Mouse (Mus musculus) macrophage (primary cell): ENCODE data around the gene Ube2n. TPM values are rescaled to one million over a fixed set of nuclear protein-coding genes. Genes with fewer than 3 reads are reported as not detected.

ENCODE experiments used
- H3K27ac ChIP-seq: fragments of 350-480 bp; formaldehyde crosslinking; 2 replicates; pipeline ENCODE4 v1.9.0; 2021
- H3K36me3 ChIP-seq: fragments of 350-480 bp; formaldehyde crosslinking; 2 replicates; pipeline ENCODE4 v1.9.0; 2021; ENCODE audit errors: inconsistent target
- H3K4me3 ChIP-seq: fragments of 350-480 bp; formaldehyde crosslinking; 2 replicates; pipeline ENCODE4 v1.9.0; 2021; ENCODE audit errors: inconsistent target
- H3K79me2 ChIP-seq: fragments of 350-480 bp; formaldehyde crosslinking; 2 replicates; pipeline ENCODE4 v1.9.0; 2021; ENCODE audit errors: inconsistent target
- WGBS: methylation state at CpG from one replicate; pipeline ENCODE4 v1.1.7; 2026; ENCODE audit warnings: inconsistent platforms; ENCODE audit not compliant: missing documents; 5-methylcytosine and 5-hydroxymethylcytosine counted together
- polyA plus RNA-seq: library from polyadenylated mRNA; stranded (reverse); fragments of 250-400 nt; gene quantifications from 3 replicates; pipeline ENCODE4 v1.2.4, GENCODE M21; 2018; ENCODE audit warnings: inconsistent platforms

Gene Ube2n
- polyA plus RNA-seq, 1 experiment from 2014 or later, result 234 TPM

DNA sequence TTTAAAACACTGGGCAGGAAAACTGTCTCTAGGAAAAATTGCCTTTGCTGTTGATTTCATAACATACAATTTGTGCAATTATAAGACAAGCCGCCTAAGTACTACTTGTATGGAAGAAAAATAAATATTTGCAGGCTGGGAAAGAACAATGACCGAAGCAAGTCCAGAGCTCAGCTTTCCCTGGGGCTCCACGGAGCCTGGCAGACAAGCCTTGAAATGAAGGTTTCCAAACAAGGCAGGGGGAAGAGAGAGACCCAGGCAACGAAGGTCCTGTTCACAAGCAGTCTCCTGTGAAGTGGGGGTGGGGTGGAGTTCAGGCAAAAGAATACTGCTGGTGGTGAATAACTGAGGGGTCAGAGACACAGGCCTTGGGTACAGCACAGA lies 62.6 kb downstream of the Ube2n start:
- Histone ChIP-seq H3K27ac (no peak overlapping the region), H3K79me2 (no peaks in the 10 kb centered on the region), H3K36me3 (no peaks in the 10 kb centered on the region), H3K4me3 (no peak overlapping the region)
- 93% methylated on average over 4 of the region's 4 CpGs for WGBS

DNA sequence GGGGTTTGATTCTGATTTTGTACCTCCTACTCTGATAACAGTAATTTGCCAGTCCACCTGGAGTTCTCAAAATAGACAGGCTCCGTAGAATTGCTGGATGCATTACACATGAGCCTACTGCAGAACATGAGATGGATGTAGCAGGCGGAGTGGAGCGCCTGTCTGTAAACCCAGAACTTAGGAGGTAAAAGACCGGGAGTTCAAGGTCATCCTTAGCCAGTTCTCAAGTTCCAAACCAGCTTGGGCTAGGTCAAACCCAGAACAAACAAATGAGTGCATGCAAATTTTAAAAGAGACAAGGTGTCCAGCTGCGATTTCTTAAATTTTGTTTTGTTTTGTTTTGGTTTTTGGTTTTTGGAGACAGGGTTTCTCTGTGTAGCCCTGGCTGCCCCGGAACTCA lies 70.6 kb downstream of the Ube2n start:
- Histone ChIP-seq H3K36me3 (no peaks in the 10 kb centered on the region), H3K79me2 (no peaks in the 10 kb centered on the region), H3K4me3 (no peak overlapping the region), H3K27ac (no peak overlapping the region)
- 96% methylated on average over 6 of the region's 6 CpGs for WGBS

DNA sequence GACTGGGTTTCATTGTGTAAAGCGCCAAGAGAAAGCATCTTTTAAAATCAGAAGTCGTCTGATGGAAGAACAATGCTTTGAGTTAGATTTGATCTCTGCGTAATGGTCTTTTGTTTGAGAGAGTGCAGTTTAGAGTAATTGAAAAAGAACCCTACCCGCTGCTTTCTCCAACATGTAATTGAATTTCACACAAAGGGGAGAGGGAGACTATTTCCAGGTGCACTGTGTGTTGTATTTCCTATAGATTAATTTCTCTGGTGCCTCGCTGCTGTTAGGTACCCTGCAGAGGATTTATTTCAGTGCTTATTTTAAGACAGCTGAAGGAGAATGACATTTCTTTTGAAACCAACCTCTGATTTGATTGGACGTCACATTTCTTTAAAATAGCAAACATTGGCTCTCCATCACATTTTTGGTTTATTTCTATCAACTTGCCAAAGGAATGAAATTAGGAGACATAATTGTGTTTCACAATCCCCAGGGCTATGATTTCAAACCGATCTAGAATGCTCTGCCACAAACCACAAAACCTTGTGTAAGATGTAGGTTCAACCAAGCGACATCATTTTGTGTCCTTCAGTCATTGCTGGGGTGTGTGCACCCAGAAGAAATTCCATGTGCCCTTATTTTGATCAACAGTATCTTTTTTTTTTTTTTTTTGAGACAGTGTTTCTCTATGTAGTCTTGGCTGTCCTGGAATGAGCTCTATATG lies 72.7 kb downstream of the Ube2n start:
- Histone ChIP-seq H3K79me2 (no peaks in the 10 kb centered on the region), H3K27ac (no peak overlapping the region), H3K4me3 (no peak overlapping the region), H3K36me3 (no peaks in the 10 kb centered on the region)
- 68% methylated on average over 8 of the region's 8 CpGs for WGBS

- Histone ChIP-seq H3K36me3 (no peaks in the 10 kb centered on the region), H3K27ac (no peak overlapping the region), H3K79me2 (no peaks in the 10 kb centered on the region), H3K4me3 (no peak overlapping the region)
- WGBS, result 90% methylated on average over 4 of the region's 4 CpGs
Measured at GRCm38 (mm10) chr10:95589196-95589595, 74.3 kb downstream of the Ube2n start.

DNA sequence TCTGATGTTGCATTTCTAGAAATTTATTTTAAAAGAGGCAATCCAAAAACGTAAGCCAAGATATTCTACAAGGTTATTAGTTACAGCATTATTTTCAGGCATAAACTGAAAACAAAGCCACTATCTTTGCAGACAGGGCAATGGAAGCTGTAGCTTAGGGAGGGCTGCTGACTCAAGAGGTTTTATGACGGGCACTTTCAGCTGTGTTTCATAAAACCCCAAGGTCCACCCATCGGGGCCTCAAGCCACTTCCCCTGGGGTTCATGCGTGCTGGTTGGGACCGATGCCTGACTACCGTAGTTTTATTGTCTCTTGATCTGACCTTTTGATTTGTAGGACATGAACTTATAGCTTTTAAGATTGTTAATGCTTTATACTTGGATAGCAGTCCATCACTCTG lies 75.3 kb downstream of the Ube2n start:
- H3K27ac ChIP-seq, result no peak overlapping the region
- H3K4me3 ChIP-seq, result no peak overlapping the region
- H3K79me2 ChIP-seq, result no peaks in the 10 kb centered on the region
- H3K36me3 ChIP-seq, result no peaks in the 10 kb centered on the region
- WGBS, result 21% methylated on average over 6 of the region's 6 CpGs

DNA sequence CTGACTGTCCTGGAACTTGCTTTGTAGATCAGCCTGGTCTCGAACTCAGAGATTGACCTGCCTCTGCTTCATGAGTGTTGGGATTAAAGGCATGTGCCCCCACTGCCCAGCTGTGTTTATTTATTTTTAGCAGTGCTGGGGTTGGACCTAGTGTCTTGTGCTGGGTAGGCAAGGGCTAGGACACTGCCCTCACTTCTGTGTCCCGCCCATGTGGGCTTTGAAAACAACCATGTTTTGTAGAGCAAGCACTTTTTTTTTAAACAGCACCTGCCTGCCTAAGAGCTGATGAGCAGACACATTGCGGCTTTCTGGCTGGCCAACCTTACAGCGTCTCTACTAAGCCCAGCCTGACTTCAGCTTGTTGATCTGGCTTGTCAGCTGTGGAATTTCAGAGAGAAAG lies 76.3 kb downstream of the Ube2n start:
- no peaks in the 10 kb centered on the region for H3K79me2 ChIP-seq
- WGBS, result 94% methylated on average over 4 of the region's 4 CpGs
- no peak overlapping the region for H3K27ac ChIP-seq
- H3K36me3 ChIP-seq, result no peaks in the 10 kb centered on the region
- no peak overlapping the region for H3K4me3 ChIP-seq

DNA sequence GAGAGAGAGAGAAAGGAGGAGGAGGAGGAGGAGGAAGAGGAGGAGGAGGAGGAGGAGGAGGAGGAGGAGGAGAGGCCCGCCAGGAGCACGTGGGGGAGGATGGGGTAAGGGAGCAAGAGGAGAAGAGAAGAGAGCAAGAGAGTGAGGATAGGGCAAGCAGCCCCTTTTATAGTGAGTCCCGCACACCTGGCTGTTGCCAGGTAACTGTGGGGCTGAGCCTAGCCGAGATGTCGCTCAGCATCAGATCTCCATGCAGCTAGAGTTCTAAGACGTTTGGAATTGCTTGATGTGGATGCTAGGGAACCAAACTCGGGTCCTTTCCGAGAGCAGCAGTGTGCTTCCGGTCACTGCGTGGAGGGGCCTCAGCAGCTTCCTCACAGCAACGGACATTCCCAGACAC lies 79.5 kb downstream of the Ube2n start:
- H3K4me3 ChIP-seq, result no peak overlapping the region
- H3K27ac ChIP-seq, result no peak overlapping the region
- H3K36me3 ChIP-seq, result no peaks in the 10 kb centered on the region
- no peaks in the 10 kb centered on the region for H3K79me2 ChIP-seq
- WGBS, result 84% methylated on average over 11 of the region's 11 CpGs

Other genes starting within 250 kb of the Ube2n start
- 8.7 to 11.3 TPM (median 9.2 TPM) in 3 replicates for gene Cradd, start 191.0 kb upstream of the Ube2n start, polyA plus RNA-seq
- gene Socs2, start 98.0 kb upstream of the Ube2n start, polyA plus RNA-seq, result 0.91 to 1.5 TPM (median 1.1 TPM) in 3 replicates
- gene Mrpl42, start 13.2 kb upstream of the Ube2n start, polyA plus RNA-seq, result 84.5 to 233 TPM (median 194 TPM) in 3 replicates
- gene Nudt4, start 49.0 kb downstream of the Ube2n start, polyA plus RNA-seq, result 29.6 to 34.9 TPM (median 34.1 TPM) in 3 replicates
- gene Anapc15-ps, start 158.3 kb downstream of the Ube2n start, polyA plus RNA-seq, result 0.98 TPM in 1 of 3 replicates, not detected in the others